Mouse (Mus musculus): ENCODE data around the gene Vwa8.

GRCm38 (mm10) chr14:78847948-78848347, 904 bp upstream of the Vwa8 start:
- TF ChIP-seq CTCF (IDR thresholded peaks at IDR 0.05) (no peak), EP300 (IDR thresholded peaks at IDR 0.05) (no peak)
